28 mouse cellular contexts compared by ENCODE assay signal in the genomic region with DNA sequence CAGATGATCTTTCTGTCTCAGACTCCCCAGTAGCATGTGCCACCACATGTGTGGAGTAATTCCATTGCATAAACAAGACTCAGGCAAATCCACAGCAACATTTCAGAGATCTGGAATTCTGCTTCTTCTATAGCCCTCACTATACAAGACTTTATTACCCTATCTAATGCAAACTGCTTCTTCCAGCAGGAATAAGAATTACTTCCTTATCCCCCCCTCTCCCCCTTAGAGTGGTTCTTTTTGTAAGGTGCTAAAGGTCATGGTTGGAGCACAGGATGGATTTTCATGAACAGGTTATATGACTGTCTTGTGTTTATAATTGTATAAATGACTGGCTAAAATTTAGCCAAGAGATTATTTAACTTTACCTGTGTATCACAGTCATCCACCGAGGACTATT.
"Had no signal": no experiment of that assay in that cellular context is flagged by ENCODE, and none has a peak within 500 bp of the region (broad histone marks: within the 10 kb centered on the region; RNA-seq: fewer than 3 reads in every experiment).

No protein-coding gene starts in this region.

- H3K9me3 ChIP-seq: embryonic facial prominence, embryonic 12.5 days; embryonic facial prominence, embryonic 15.5 days; forebrain, embryonic 10.5 days; forebrain, embryonic 12.5 days; forebrain, embryonic 13.5 days; forebrain, embryonic 15.5 days had no signal

- H3K27ac ChIP-seq: embryonic facial prominence, embryonic 12.5 days; embryonic facial prominence, embryonic 15.5 days; forebrain, embryonic 10.5 days; forebrain, embryonic 12.5 days; forebrain, embryonic 13.5 days; forebrain, embryonic 15.5 days; gastrocnemius, adult 2 months; heart, adult 2 months had no signal

- ATAC-seq: forebrain, embryonic 13.5 days; forebrain, embryonic 14.5 days; forebrain, embryonic 15.5 days; forebrain, embryonic 16.5 days; forebrain, postnatal 0 days had no signal

- H3K9ac ChIP-seq: embryonic facial prominence, embryonic 12.5 days; embryonic facial prominence, embryonic 15.5 days; forebrain, embryonic 12.5 days; forebrain, embryonic 13.5 days; forebrain, embryonic 15.5 days; forebrain, postnatal 0 days had no signal

- H3K4me1 ChIP-seq: embryonic facial prominence, embryonic 12.5 days; embryonic facial prominence, embryonic 15.5 days; forebrain, embryonic 10.5 days; forebrain, embryonic 12.5 days; forebrain, embryonic 13.5 days; forebrain, embryonic 15.5 days had no signal

- H3K4me2 ChIP-seq: embryonic facial prominence, embryonic 12.5 days; embryonic facial prominence, embryonic 15.5 days; forebrain, embryonic 12.5 days; forebrain, embryonic 13.5 days; forebrain, embryonic 15.5 days had no signal

- H3K4me3 ChIP-seq: embryonic facial prominence, embryonic 12.5 days; embryonic facial prominence, embryonic 15.5 days; erythroblast, embryonic 14.5 days; forebrain, embryonic 10.5 days; forebrain, embryonic 12.5 days; forebrain, embryonic 13.5 days; forebrain, embryonic 15.5 days; gastrocnemius, adult 2 months; heart, adult 2 months had no signal

- H3K27me3 ChIP-seq: embryonic facial prominence, embryonic 12.5 days; embryonic facial prominence, embryonic 15.5 days; forebrain, embryonic 12.5 days; forebrain, embryonic 13.5 days; forebrain, embryonic 15.5 days had no signal

- H3K36me3 ChIP-seq: embryonic facial prominence, embryonic 12.5 days; embryonic facial prominence, embryonic 15.5 days; forebrain, embryonic 10.5 days; forebrain, embryonic 12.5 days; forebrain, embryonic 15.5 days had no signal

- DNase-seq: cerebellum, adult 18-20 months; cerebellum, adult 2 months; cerebellum, adult 8-10 months; cerebellum, adult 9-10 months; cerebellum, adult 9-11 months; cerebellum, postnatal 10 days; cerebellum, postnatal 14 days; cerebellum, postnatal 25 days; cerebellum, postnatal 36 days; embryo, embryonic 11 days; forebrain, postnatal 0 days; gastrocnemius, adult 2 months; gastrocnemius, postnatal 10 days; gastrocnemius, postnatal 14 days; gastrocnemius, postnatal 25 days; gastrocnemius, postnatal 36 days; heart, adult 11 months; heart, adult 18-20 months; heart, adult 2 months had no signal
